Mouse (Mus musculus): ENCODE measurements at regions not wholly inside any gene's neighbourhood (a gene's known extent, or its start where the extent isn't known, plus 50 kb on each side); places are given as distances from the start of the nearest gene placed in this dataset.

- TF ChIP-seq CTCF (IDR thresholded peaks at IDR 0.05; ENCODE audit: extremely low read depth, insufficient read length, insufficient replicate concordance, low read depth, low read length) (no peak), POLR2A (IDR thresholded peaks at IDR 0.05; ENCODE audit: low read depth, low read length) (no peak)
Observed at GRCm38 (mm10) chr7:124455659-124456058, 473.0 kb downstream of the Hs3st4 start.
